Mouse (Mus musculus) hindbrain, embryonic 15.5 days (tissue): ENCODE data around the gene Chn1. TPM values are rescaled to one million over a fixed set of nuclear protein-coding genes. Genes with fewer than 3 reads are reported as not detected.

Experiments
- ATAC-seq: fragments of 200-750 bp; cut with Nextera tagmentation; 2 replicates; pipeline ENCODE4 v1.8.0; 2017; ENCODE audit warnings: low read depth, moderate number of reproducible peaks, moderate TSS enrichment; ENCODE audit not compliant: low FRiP score
- H3K27ac ChIP-seq: fragments of 300-500 bp; sonication (generic); replicated peaks from 2 replicates; pipeline ENCODE4 v1.5.1; 2015; ENCODE audit warnings: mild to moderate bottlenecking, inconsistent platforms
- H3K27me3 ChIP-seq: fragments of 300-500 bp; sonication (generic); 2 replicates; pipeline ENCODE4 v1.6.1; 2015; ENCODE audit warnings: control low read depth, inconsistent platforms
- H3K36me3 ChIP-seq: fragments of 300-500 bp; sonication (generic); 2 replicates; pipeline ENCODE4 v1.6.1; 2015; ENCODE audit warnings: control low read depth, inconsistent platforms
- H3K4me1 ChIP-seq: fragments of 300-500 bp; sonication (generic); replicated peaks from 2 replicates; pipeline ENCODE4 v1.6.1; 2015; ENCODE audit warnings: control low read depth, inconsistent platforms
- H3K4me2 ChIP-seq: fragments of 300-500 bp; sonication (generic); 2 replicates; pipeline ENCODE4 v1.6.1; 2015; ENCODE audit warnings: moderate library complexity, mild to moderate bottlenecking, inconsistent platforms
- H3K4me3 ChIP-seq: fragments of 300-500 bp; sonication (generic); 2 replicates; pipeline ENCODE4 v1.5.1; 2015; ENCODE audit warnings: mild to moderate bottlenecking, inconsistent platforms
- H3K9ac ChIP-seq: fragments of 300-500 bp; sonication (generic); 2 replicates; pipeline ENCODE4 v1.6.1; 2015; ENCODE audit warnings: inconsistent platforms
- H3K9me3 ChIP-seq: fragments of 300-500 bp; sonication (generic); 2 replicates; pipeline ENCODE4 v1.6.1; 2016; ENCODE audit warnings: control low read depth, inconsistent platforms
- WGBS: fragments of 180-500 bp; shearing (Covaris S2); methylation state at CpG from one replicate; pipeline ENCODE4 v1.1.7; 2015; 5-methylcytosine and 5-hydroxymethylcytosine counted together
- polyA plus RNA-seq: library from polyadenylated mRNA; unstranded; fragments of >200 nt; fragmentation: Nextera tagmentation; extraction: Ambion mirVana; gene quantifications from 2 replicates; pipeline ENCODE4 v1.2.1, GENCODE M21; 2015

Gene Chn1
- polyA plus RNA-seq, 1 experiment from 2014 or later: 97.5 TPM

DNA sequence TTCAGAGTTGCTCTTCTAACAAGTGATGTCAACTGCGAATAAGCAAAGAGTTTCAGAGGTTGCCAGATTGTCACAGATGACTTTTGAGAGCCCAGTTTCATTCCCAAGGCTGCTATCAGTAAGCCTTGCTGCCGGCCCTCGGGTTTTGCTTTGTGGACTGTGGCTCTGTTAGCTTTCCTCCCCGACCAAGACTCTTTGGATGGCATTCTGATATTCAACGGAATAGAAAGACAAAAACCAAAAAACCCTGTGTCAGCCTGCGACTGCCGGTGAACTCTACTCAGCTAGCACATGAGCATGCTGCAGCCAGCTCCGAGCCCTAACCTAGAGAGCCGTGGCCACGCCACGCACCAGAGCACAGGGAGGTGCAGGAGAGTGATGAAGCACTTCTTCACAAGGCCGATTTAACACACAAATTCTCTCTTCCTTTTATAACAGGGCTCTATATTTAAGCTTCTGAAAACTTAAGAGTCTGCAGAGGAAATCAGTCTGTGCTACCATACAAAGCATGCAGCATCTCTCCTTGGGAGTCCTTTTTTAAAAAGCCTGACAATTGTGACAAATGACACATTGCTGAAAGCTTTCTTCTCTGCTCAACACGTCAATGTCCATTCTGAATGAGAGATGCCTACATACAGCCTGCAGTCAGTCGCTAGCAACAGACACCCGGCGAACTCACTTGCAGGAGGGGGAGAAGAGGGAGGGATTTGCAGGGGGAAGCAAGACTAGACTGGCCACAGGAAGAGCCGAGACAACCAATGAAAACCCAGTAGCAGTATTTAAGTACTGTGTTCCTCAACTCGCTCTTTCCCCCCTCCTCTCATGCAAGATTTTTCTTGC, 115.2 kb downstream of the Chn1 start:
- Histone ChIP-seq H3K27ac (peak overlapping the region; percentile 73), H3K4me2 (peak overlapping the region; percentile 52), H3K9ac (peak overlapping the region; percentile 5; the same call in 1 of the 2 replicates), H3K4me3 (peak overlapping the region; percentile 33), H3K4me1 (peaks cover 36% of the 10 kb centered on the region), H3K36me3 (no peaks in the 10 kb centered on the region), H3K27me3 (no peaks in the 10 kb centered on the region), H3K9me3 (no peaks in the 10 kb centered on the region)
- WGBS: 16% methylated on average over 18 of the region's 18 CpGs
- peak; percentile 92 for ATAC-seq

DNA sequence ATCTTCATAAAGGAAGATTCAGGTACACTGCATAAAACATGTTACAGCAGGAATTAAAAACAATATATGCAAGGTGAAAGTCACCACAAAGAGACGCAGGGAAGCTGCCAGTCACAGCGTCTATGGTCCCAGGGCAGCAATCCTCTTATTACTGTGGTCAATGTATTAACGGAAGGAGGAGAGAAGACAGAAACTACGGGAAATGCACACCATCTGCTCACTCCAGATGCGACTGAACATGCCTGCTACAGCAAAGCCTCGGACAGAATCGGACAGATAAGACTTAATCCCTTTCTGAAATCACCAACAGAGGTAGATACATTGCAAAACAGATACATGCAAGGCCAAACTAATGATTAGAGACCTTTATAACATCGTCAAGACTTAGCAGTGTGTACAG, 116.1 kb downstream of the Chn1 start:
- Histone ChIP-seq H3K27me3 (no peaks in the 10 kb centered on the region), H3K4me1 (peaks cover 36% of the 10 kb centered on the region), H3K36me3 (no peaks in the 10 kb centered on the region), H3K27ac (no peak overlapping the region), H3K9ac (no peak overlapping the region), H3K4me2 (peak overlapping the region; percentile 52), H3K9me3 (no peaks in the 10 kb centered on the region), H3K4me3 (0 out of 2 replicates have a peak overlapping the region, but pooled peaks have one; percentile 3)
- no peak for ATAC-seq
- WGBS: 52% methylated on average over 8 of the region's 8 CpGs

DNA sequence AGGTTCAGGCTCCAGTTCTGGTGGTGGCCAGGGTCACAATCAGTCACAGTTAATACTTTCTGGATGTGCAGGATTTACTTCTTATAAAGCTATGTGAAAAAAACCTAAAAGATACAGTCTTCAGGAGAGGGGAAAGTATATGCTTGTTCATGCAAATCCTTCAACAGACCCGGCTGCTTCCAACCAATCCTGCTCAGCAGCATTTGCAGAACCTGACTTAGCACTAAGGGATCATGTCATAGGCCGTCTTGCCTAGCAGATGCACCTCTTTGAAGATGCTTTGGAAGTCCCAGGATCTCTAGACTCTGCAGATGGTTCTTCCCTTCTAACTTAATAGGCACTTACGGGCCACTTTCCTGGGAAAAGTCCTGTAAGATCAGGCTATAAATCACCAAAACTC, 117.2 kb downstream of the Chn1 start:
- Histone ChIP-seq H3K9me3 (no peaks in the 10 kb centered on the region), H3K27me3 (no peaks in the 10 kb centered on the region), H3K4me2 (no peak overlapping the region), H3K27ac (no peak overlapping the region), H3K4me3 (no peak overlapping the region), H3K9ac (no peak overlapping the region), H3K4me1 (peaks cover 36% of the 10 kb centered on the region), H3K36me3 (no peaks in the 10 kb centered on the region)
- ATAC-seq: no peak
- WGBS: 88% methylated on average over 3 of the region's 3 CpGs

DNA sequence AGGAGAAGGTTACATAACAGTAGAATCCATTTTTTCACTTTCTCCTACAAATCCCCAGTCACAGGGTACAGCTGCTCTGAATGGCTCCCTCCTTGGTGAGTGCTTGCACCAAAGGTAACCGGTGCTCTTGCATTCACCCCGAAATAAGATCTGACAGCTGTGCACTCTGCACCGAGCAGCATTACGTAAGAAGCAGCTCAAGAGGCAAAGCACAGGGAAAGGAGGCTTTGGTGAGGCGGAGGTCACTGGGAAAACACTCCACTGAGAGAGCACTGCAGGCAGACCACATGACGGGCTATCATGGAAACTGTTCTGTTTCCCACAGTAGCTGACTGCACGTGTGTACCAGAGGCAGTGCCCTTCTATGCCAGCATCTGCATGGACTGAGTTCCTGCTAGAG, 118.0 kb downstream of the Chn1 start:
- no peak overlapping the region for H3K27ac ChIP-seq
- no peak for ATAC-seq
- no peaks in the 10 kb centered on the region for H3K9me3 ChIP-seq
- WGBS: 55% methylated on average over 7 of the region's 7 CpGs
- H3K27me3 ChIP-seq: no peaks in the 10 kb centered on the region
- H3K4me3 ChIP-seq: no peak overlapping the region
- H3K4me1 ChIP-seq: peaks cover 36% of the 10 kb centered on the region
- no peak overlapping the region for H3K4me2 ChIP-seq
- H3K36me3 ChIP-seq: no peaks in the 10 kb centered on the region
- no peak overlapping the region for H3K9ac ChIP-seq

DNA sequence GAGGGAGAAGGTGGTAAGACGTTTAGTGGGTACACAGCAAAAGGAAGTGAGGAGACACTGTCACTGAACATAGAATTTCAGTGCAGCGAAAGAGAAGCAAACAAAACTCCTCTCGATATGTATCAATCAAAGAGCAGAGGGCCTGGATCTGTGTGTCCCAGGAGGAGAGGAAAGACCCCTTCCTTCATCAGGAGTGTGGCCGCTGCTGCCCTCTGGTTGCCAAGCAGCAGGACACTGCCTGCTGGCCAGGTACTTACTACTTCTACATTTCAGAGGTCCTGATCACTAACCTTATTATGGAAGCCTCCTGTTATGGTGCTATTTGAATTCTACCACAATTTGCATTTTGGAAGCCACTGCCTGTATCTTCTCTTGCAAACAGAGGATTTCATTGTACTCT, 119.5 kb downstream of the Chn1 start:
- no peak overlapping the region for H3K27ac ChIP-seq
- ATAC-seq: no peak
- WGBS: 77% methylated on average over 4 of the region's 4 CpGs

DNA sequence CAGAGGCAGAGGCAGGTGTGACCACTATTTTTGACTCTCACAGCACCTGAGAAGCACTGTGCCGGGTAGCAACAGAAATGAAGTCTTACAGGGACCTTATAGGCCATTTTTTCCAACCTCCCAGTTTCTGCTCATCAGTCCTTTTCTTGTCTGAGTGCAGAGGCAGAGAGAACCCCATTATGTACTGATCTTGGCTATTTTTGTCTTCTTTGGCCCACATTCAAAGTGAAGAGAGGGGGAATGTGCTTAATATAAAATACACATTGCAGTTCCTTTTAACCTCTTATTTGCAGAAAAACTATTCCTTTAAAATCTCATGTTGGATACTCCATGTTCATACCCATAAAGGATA, 120.3 kb downstream of the Chn1 start:
- Histone ChIP-seq H3K27ac (no peak overlapping the region), H3K4me1 (peaks cover 25% of the 10 kb centered on the region), H3K36me3 (no peaks in the 10 kb centered on the region), H3K4me3 (no peak overlapping the region), H3K4me2 (no peak overlapping the region), H3K27me3 (no peaks in the 10 kb centered on the region), H3K9ac (no peak overlapping the region), H3K9me3 (no peaks in the 10 kb centered on the region)
- 63% methylated on average over 1 of the region's 1 CpGs for WGBS
- no peak for ATAC-seq

More for the DNA sequence above, 119.5 kb downstream of the Chn1 start:
- H3K9me3 ChIP-seq: no peaks in the 10 kb centered on the region
- H3K4me3 ChIP-seq: no peak overlapping the region
- H3K4me1 ChIP-seq: peaks cover 33% of the 10 kb centered on the region
- no peak overlapping the region for H3K9ac ChIP-seq
- no peaks in the 10 kb centered on the region for H3K36me3 ChIP-seq
- H3K27me3 ChIP-seq: no peaks in the 10 kb centered on the region
- no peak overlapping the region for H3K4me2 ChIP-seq

DNA sequence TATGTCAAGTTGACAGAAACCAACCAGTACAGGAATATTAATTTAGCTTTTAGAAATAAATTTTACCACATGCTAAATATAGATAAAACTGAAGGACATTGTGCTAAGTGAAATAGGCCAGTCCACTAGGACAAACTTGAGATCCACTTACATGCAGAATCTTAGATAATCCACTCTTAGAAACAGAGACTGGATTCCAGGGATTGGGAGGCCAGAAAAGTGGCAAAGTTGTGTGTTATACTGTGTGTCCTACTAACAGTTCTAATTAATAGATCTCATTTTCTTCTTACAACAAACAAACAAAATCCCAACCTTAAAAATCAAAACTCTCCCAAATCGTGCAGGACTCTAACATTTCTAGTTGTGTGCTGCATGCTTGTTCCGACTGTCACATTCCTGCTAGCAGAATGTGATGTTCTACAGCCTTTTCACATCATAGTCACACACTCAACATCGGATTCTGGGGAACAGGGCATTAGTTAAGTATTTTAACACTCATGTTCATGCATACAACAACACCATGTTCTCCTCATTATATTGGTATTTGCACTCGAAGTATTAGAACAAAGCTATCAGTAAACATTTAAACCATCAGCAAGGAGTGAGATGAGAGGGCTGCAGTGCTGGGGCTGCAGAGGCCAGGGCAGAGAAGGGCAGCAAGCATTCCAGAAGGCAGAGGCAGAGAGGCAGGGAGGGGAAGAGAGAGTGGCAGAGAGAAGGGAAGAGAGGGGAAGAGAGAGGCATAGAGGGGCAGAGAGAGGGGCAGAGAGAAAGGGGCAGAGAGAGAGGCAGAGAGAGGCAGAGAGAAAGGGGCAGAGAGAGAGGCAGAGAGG, 120.9 kb downstream of the Chn1 start:
- no peak for ATAC-seq
- Histone ChIP-seq H3K4me3 (no peak overlapping the region), H3K4me2 (no peak overlapping the region), H3K9ac (no peak overlapping the region), H3K27ac (no peak overlapping the region), H3K9me3 (no peaks in the 10 kb centered on the region), H3K36me3 (no peaks in the 10 kb centered on the region), H3K27me3 (no peaks in the 10 kb centered on the region), H3K4me1 (peaks cover 19% of the 10 kb centered on the region)
- 85% methylated on average over 4 of the region's 4 CpGs for WGBS

DNA sequence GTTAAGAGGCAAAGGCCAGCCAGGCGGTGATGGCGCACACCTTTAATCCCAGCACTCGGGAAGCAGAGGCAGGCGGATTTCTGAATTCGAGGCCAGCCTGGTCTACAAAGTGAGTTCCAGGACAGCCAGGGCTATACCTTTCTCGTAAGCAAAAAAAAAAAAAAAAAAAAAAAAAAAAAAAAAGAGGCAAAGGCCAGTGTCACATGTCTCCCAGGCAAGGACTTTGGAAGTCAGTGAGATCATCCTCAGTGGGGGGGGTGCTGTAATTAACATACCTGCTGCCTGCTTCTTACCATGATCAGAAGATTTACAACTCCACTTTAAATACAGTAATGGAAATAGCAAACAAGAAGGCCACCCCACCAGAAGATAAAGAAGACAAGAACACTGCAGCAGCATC, 137.5 kb downstream of the Chn1 start:
- 94% methylated on average over 6 of the region's 6 CpGs for WGBS

DNA sequence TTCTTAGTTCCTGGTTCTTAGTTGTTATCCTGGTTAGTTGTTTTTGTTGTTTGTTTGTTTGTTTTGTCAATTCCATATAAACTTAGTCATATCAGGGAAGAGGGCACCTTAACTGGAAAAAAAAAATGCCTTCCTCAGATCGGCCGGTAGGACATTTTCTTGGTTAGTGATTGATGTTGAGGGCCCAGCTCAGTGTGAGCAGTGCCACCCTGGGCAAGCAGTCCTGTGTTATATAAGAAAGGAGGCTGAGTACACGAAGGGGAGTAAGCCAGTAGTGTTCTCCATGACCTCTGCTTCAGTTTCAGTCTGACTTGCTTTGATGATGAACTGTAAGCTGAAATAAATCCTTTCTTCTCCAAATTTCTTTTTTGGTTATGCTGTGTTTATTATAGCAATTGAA, 138.8 kb downstream of the Chn1 start:
- no peak overlapping the region for H3K4me2 ChIP-seq
- no peaks in the 10 kb centered on the region for H3K27me3 ChIP-seq
- no peak overlapping the region for H3K9ac ChIP-seq
- no peak for ATAC-seq
- H3K36me3 ChIP-seq: no peaks in the 10 kb centered on the region
- no peaks in the 10 kb centered on the region for H3K4me1 ChIP-seq
- H3K27ac ChIP-seq: no peak overlapping the region
- H3K9me3 ChIP-seq: no peaks in the 10 kb centered on the region
- H3K4me3 ChIP-seq: no peak overlapping the region
- 69% methylated on average over 3 of the region's 3 CpGs for WGBS

More for the DNA sequence above, 137.5 kb downstream of the Chn1 start:
- Histone ChIP-seq H3K9me3 (no peaks in the 10 kb centered on the region), H3K4me3 (no peak overlapping the region), H3K9ac (no peak overlapping the region), H3K4me1 (no peaks in the 10 kb centered on the region), H3K4me2 (no peak overlapping the region), H3K27ac (no peak overlapping the region), H3K27me3 (no peaks in the 10 kb centered on the region), H3K36me3 (no peaks in the 10 kb centered on the region)
- no peak for ATAC-seq

DNA sequence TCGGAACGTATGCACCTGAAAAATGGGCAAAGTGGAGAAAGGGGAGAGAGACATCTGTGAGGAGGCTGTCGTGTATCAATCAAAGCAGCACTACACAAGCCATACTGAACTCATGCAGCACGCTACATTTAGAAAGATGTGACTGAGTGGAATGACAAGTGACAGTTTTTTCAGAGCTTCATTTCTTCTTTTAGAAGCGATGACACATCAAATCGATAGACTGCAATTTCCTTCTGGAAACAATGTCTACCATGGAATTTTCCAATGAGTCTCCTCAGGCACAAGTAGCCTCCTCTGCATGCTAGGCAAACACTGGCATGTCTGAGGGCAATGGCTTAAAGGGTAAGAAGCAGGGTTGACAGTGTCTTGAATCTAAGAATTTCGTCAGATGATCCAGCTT, 143.3 kb downstream of the Chn1 start:
- no peak for ATAC-seq
- no peaks in the 10 kb centered on the region for H3K9me3 ChIP-seq

DNA sequence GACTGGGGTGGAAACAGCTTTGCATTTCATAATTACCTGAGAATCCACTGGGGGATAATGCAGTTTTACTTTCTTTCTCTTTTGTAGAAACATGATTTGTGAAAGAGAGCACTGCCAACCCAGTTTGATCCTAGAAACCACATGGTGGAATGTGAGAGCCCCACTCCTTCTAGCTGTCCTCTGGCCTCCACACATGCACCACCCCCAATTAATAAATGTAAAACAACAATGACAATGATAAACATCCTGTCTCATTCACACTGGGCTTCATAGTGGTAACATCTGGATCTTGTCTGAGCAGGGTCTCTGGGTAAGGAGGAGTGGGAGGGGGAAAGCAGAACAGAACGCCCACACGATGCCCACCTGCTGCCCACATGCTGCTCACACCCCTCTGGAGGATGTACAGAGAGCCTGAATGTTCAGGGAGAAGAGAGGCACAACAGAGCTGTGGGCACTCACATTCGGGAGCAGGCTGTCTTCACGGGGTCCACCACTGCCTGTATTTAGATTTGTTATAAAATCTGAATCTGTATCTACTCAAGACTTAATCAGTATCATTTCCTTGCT, 156.6 kb downstream of the Chn1 start:
- no peaks in the 10 kb centered on the region for H3K9me3 ChIP-seq
- H3K9ac ChIP-seq: no peak overlapping the region
- 76% methylated on average over 4 of the region's 4 CpGs for WGBS
- peaks cover 12% of the 10 kb centered on the region for H3K36me3 ChIP-seq
- no peak overlapping the region for H3K27ac ChIP-seq
- H3K4me3 ChIP-seq: no peak overlapping the region
- no peak overlapping the region for H3K4me2 ChIP-seq
- no peaks in the 10 kb centered on the region for H3K4me1 ChIP-seq
- no peak for ATAC-seq
- H3K27me3 ChIP-seq: no peaks in the 10 kb centered on the region

More for the DNA sequence above, 143.3 kb downstream of the Chn1 start:
- Histone ChIP-seq H3K4me3 (no peak overlapping the region), H3K27ac (no peak overlapping the region), H3K9ac (no peak overlapping the region), H3K27me3 (no peaks in the 10 kb centered on the region), H3K36me3 (peaks cover 6% of the 10 kb centered on the region), H3K4me1 (no peaks in the 10 kb centered on the region), H3K4me2 (no peak overlapping the region)
- 92% methylated on average over 7 of the region's 7 CpGs for WGBS

DNA sequence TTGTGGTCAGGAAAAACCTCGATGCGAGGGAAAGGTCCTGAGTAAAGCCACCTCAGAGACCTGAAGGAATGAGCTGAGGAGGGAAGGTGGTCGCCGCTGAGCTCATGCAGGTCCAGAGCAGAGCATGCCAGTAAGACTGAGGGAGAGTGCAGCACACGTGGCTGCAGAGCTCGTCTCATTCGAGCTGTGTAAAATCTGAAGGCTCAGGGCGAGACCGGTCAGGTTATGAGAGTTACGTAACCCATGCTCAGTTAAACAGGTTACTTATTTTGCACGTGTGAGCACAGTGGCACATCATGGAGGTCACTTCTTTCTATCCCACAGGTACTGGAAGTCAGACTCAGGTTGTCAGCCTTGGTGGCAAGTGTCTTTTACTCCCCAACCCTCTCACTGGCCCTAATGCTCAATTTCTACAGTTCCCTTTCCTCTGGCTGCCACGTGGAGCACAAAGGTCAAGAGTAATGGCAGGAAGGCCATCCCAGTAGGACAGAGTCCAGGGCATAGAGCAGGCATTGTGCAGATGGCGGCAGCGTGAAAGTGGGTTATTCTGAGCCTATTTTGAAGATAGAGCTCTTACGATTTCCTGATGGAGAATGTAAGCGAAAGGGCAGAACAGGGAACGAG, 158.6 kb downstream of the Chn1 start:
- no peak overlapping the region for H3K9ac ChIP-seq
- no peak for ATAC-seq
- no peak overlapping the region for H3K4me3 ChIP-seq
- no peak overlapping the region for H3K4me2 ChIP-seq
- H3K9me3 ChIP-seq: no peaks in the 10 kb centered on the region
- no peak overlapping the region for H3K27ac ChIP-seq
- H3K4me1 ChIP-seq: no peaks in the 10 kb centered on the region
- no peaks in the 10 kb centered on the region for H3K27me3 ChIP-seq
- H3K36me3 ChIP-seq: peaks cover 3% of the 10 kb centered on the region; the same call in 1 of the 2 replicates
- 88% methylated on average over 17 of the region's 17 CpGs for WGBS
